Comparison of ENCODE assay signal across 12 mouse cellular contexts in the genomic region with DNA sequence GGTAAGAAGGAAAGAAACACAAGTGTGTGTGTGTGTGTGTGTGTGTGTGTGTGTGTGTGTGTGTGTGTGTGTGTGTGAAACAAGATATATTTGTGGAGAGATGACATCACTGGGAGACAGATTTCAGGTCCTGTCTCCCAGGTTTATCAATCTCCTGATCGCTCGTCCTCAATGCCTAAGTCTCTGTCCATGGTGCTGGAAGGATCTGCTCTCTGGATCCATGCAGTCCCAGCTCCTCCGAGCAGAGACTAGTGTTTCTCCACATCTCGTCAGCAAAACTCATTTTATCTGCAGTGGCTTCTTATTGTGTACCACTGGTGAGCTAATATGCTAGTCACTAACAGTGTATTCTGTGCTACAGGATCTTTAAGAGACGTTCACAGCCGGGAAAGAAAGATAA.
A peak's percentile ranks its signal among the peaks of the same experiment; 100 is the strongest.
DNase-seq lines count a peak whose midpoint lies in the region; ATAC-seq and TF ChIP-seq lines count a peak whose summit lies in the region.
"Had no signal": no experiment of that assay in that cellular context is flagged by ENCODE, and none has a peak within 500 bp of the region (broad histone marks: within the 10 kb centered on the region; RNA-seq: fewer than 3 reads in every experiment).

No protein-coding gene starts in this region.

- no peaks in the 10 kb centered on the region for H3K36me3 ChIP-seq in liver, embryonic 14.5 days (replicated peaks; ENCODE audit: control insufficient read depth, insufficient read depth, low read depth)
- no peaks in the 10 kb centered on the region for H3K36me3 ChIP-seq in liver, embryonic 12.5 days
- no peaks in the 10 kb centered on the region for H3K36me3 ChIP-seq in limb, embryonic 11.5 days (ENCODE audit: control insufficient read depth, insufficient read depth, low read length)
- H3K36me3 ChIP-seq: midbrain, embryonic 15.5 days had no signal

- H3K4me2 ChIP-seq in liver, embryonic 14.5 days (ENCODE audit: low read depth), result no peak overlapping the region
- no peak overlapping the region for H3K4me2 ChIP-seq in liver, embryonic 12.5 days
- H3K4me2 ChIP-seq in limb, embryonic 11.5 days (ENCODE audit: low read depth, severe bottlenecking), result no peak overlapping the region
- H3K4me2 ChIP-seq: midbrain, embryonic 15.5 days had no signal

- no peak for TF ChIP-seq CTCF in liver, embryonic 14.5 days (IDR thresholded peaks at IDR 0.05; ENCODE audit: low read depth)

- 31% methylated on average over 6 of the region's 6 CpGs for whole genome bisulfite sequencing in liver, embryonic 14.5 days (ENCODE audit: insufficient replicate concordance)
- WGBS in liver, embryonic 12.5 days (ENCODE audit: insufficient replicate concordance), result 35% methylated on average over 6 of the region's 6 CpGs
- WGBS in limb, embryonic 11.5 days, result 48% methylated on average over 6 of the region's 6 CpGs

- H3K27me3 ChIP-seq in liver, embryonic 14.5 days (ENCODE audit: control insufficient read depth, insufficient read depth, low read length), result no peaks in the 10 kb centered on the region
- H3K27me3 ChIP-seq in liver, embryonic 12.5 days (replicated peaks), result no peaks in the 10 kb centered on the region
- no peaks in the 10 kb centered on the region for H3K27me3 ChIP-seq in limb, embryonic 11.5 days (ENCODE audit: control insufficient read depth, insufficient read depth, low read length)
- H3K27me3 ChIP-seq: midbrain, embryonic 15.5 days had no signal

- no peak for ATAC-seq in liver, embryonic 14.5 days (ENCODE audit: insufficient read depth)
- ATAC-seq in liver, embryonic 12.5 days, result no peak
- no peak for ATAC-seq in limb, embryonic 11.5 days (ENCODE audit: insufficient number of reproducible peaks, low FRiP score, low TSS enrichment, low read depth)
- ATAC-seq: midbrain, embryonic 15.5 days had no signal

- no peaks in the 10 kb centered on the region for H3K4me1 ChIP-seq in liver, embryonic 14.5 days (replicated peaks; ENCODE audit: control insufficient read depth in 2 of 2, insufficient read depth in 2 of 2, low read length in 1 of 2)
- no peaks in the 10 kb centered on the region for H3K4me1 ChIP-seq in liver, embryonic 12.5 days
- no peaks in the 10 kb centered on the region for H3K4me1 ChIP-seq in limb, embryonic 11.5 days (ENCODE audit: control insufficient read depth, insufficient read depth, low read length)

- H3K9ac ChIP-seq in liver, embryonic 14.5 days (replicated peaks), result no peak overlapping the region
- no peak overlapping the region for H3K9ac ChIP-seq in liver, embryonic 12.5 days
- no peak overlapping the region for H3K9ac ChIP-seq in limb, embryonic 11.5 days (ENCODE audit: low read length)
- H3K9ac ChIP-seq: midbrain, embryonic 15.5 days had no signal

- peak; percentile 57 for DNase-seq in adrenal gland, postnatal 10 days
- no peak for DNase-seq in adrenal gland, adult 2 months
- DNase-seq in liver, embryonic 14.5 days (ENCODE audit: low read depth in 3 of 3, low spot score in 3 of 3), result peak; percentile 6 to 12 (median 7)
- DNase-seq in adipocyte (ENCODE audit: low spot score), result peak; percentile 41
- peak; percentile 59 for DNase-seq in limb, embryonic 11.5 days (ENCODE audit: low spot score)
- DNase-seq in left cerebral cortex, postnatal 4 days, result no peak
- DNase-seq in gastrocnemius, postnatal 10 days, result no peak
- DNase-seq: cerebellum, adult 11 months; thymus, postnatal 4 days had no signal

- no peak overlapping the region for H3K27ac ChIP-seq in liver, embryonic 14.5 days
- H3K27ac ChIP-seq in liver, embryonic 12.5 days, result no peak overlapping the region
- H3K27ac ChIP-seq in limb, embryonic 11.5 days (replicated peaks; ENCODE audit: low read depth, low read length), result no peak overlapping the region
- H3K27ac ChIP-seq: layer of hippocampus, adult 2 months had no signal

- intact Hi-C loops in left cerebral cortex, postnatal 4 days (cut with DNase I), result no loop called here

- no peak overlapping the region for H3K4me3 ChIP-seq in liver, embryonic 14.5 days (ENCODE audit: insufficient read depth in 1 of 2, low read depth in 2 of 2, low read length in 2 of 2)
- no peak overlapping the region for H3K4me3 ChIP-seq in liver, embryonic 12.5 days
- no peak overlapping the region for H3K4me3 ChIP-seq in limb, embryonic 11.5 days (ENCODE audit: low read depth, low read length)
- H3K4me3 ChIP-seq: layer of hippocampus, adult 2 months; midbrain, embryonic 15.5 days had no signal

- no peaks in the 10 kb centered on the region for H3K9me3 ChIP-seq in liver, embryonic 14.5 days (ENCODE audit: control insufficient read depth, low read length)
- H3K9me3 ChIP-seq in liver, embryonic 12.5 days (replicated peaks), result no peaks in the 10 kb centered on the region
- no peaks in the 10 kb centered on the region for H3K9me3 ChIP-seq in limb, embryonic 11.5 days (ENCODE audit: control insufficient read depth, low read length)
- H3K9me3 ChIP-seq: midbrain, embryonic 15.5 days had no signal

- no peak for TF ChIP-seq EP300 in liver, embryonic 14.5 days (IDR thresholded peaks at IDR 0.05; ENCODE audit: low read depth)

Comparison
In these comparisons a context has a peak if more than half of its experiments do, and no peak if none do; other contexts are left out.
1. DNase-seq: peak in adrenal gland, postnatal 10 days (single experiment), liver, embryonic 14.5 days (3 of 3), adipocyte (single experiment) and limb, embryonic 11.5 days (single experiment); none in adrenal gland, adult 2 months (single experiment), left cerebral cortex, postnatal 4 days (single experiment) and gastrocnemius, postnatal 10 days (single experiment).